Mouse (Mus musculus) megakaryocyte, embryonic 14.5 days (primary cell): ENCODE data around the gene Tspo.

Source experiments
- FLI1 ChIP-seq: IDR thresholded peaks from 2 replicates; pipeline ENCODE4 v1.6.1; 2012; ENCODE audit warnings: low read length, inconsistent platforms, mixed read lengths
- GATA1 ChIP-seq: IDR thresholded peaks from 3 replicates; pipeline ENCODE4 v1.6.1; 2012; ENCODE audit warnings: mixed read lengths, low read length, inconsistent platforms, borderline replicate concordance

DNA sequence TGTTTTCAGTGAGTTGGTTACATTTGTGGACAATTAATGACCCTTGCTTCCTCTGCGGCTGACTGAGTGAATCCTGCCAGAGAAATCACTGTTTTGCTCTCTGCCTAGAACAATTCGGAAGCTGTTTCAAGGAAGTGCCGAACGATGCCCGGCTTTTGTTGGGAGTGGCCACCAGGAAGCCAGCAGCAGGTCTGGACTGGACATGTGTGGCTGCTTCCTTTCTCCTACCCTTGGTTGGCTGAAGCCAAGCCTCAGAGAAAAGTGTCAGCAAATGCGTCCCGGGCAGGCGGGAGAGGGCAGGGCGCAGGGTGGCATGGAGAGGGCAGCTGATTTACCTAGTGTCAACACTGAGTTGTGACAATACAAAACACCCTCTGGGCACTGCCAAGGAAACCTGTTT is 33.2 kb upstream of the Tspo start:
- no peak for TF ChIP-seq GATA1
- TF ChIP-seq FLI1, result no peak
